Mouse (Mus musculus): ENCODE data around the gene Pkp4. TPM values are rescaled to one million over a fixed set of nuclear protein-coding genes. Genes with fewer than 3 reads are reported as not detected.
"Not testable (repeated sequence)": the region's sequence is repeated elsewhere in the genome, so short reads cannot be mapped to it uniquely, and the experiment has no call there.

Gene Pkp4
- total RNA-seq, 2 experiments from 2014 or later = 293 to 303 TPM

DNA sequence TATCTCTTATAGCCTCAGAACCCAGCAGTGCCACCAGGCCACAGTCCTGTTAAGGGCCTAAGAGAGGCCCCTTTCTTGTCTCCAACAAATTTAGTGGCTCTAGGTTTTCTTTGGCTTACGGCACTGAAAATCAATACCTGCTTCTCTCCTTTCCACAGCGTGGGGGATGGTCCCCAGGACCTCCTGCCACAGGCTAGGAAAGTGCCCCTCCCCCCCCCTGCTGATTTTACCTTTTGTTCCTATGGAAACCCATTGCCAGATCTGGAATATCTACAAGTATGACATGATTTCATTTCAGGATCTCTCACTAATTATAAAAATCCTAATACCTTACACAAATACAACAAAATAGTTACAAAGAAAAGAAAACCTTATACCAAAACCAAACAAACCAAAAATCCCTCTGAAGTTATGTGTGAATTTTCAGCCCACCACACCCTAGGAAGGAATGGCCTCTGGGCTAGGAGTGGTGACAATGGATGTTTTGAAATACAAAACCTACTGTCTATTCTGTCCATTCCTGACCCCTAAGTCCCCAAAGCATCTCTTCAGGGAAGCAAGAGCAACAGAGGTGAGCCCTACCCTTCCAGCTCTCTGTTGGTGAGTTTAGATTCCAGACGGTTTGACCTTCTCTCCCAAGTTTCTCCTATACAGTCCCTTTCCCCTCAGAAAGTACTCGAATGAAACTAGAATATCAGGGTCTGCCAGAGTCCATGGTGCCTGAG is 224.7 kb downstream of the Pkp4 start:
- no peak for DNase-seq

- DNase-seq = no peak
Observed at GRCm38 (mm10) chr2:59389971-59390370, 229.3 kb downstream of the Pkp4 start.

DNA sequence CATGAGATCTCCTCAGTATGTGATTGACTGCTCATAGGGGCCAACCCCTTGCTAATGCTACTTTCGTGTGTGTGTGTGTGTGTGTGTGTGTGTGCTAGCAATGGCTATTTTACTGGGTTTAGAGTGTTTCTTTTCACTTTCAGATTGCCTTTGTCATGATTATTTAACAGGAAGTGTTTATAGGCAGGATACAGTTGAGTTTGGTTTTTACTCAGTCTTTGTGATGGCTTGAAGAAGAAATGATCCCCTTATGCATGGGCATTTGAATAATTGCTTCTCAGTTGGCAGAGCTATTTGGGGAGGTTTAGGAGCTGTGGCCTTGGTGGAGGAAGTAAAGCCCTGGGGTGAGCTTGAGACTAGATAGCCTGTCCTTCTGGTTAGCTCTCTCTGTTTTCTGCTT is 232.5 kb downstream of the Pkp4 start:
- no peak for DNase-seq

GRCm38 (mm10) chr2:59394651-59395050 is 234.0 kb downstream of the Pkp4 start:
- DNase-seq = no peak

- DNase-seq = not testable (repeated sequence)
Observed at GRCm38 (mm10) chr2:59395160-59395650, 234.6 kb downstream of the Pkp4 start.

DNA sequence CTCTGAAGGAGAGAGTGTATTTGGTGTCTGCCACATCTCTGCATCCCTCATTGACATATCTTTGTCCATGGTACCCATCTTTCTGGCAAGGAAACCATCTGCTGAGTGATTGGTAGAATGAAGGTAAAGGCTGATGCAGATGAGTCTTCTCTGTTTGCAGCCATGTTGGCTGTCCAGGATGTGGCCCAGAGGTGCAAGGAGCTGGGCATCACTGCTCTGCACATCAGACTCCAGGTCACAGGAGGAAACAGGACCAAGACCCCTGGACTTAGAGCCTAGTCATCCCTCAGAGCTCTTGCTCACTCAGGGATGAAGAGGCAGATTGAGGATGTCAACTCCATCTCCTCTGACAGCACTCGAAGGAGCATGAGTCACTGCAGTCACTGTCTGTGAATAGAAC is 235.9 kb downstream of the Pkp4 start:
- no peak for DNase-seq

DNA sequence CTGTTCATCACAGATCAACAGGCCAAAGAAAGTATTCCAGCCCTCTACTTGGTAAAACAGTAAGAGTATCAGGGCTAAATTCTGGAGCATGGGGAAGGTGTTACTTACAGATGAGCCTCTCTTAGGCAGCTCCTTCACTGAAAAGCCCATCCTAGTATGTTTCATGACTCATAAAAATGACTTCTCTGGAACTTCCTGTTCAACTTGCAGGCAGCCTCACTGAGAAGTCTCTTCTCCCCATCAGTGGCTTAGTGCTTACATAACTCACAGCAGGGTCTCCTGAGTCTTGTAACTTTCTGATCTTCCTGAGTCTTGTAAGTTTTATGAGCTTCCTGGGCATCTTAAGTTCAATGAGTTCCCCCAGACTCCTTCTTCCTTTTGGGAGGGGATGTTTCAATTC is 236.9 kb downstream of the Pkp4 start:
- DNase-seq = no peak

DNA sequence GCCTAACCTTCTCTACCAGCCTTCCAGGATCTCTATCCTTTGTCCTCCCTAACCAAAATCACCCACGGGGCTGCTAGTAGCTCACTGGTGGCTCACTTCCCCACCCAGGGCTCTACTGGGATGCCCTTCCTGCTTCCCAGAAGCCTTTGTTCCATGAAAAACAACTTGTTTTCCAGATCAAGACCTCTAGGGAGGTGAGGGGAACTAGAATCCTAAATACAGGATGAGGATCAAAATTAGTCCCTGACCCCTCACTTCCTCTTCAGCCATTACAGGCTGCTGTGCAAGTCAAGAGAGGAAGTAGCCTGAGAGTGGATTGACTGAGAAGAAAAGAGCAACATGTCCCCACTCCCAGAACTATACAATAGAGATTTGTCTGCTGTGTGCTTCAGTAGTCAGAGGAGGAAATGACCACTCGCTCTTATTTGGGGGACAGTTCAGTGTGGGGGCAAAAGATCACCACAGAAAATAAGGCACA is 240.3 kb downstream of the Pkp4 start:
- no peak for DNase-seq

GRCm38 (mm10) chr2:59401841-59402461 is 241.3 kb downstream of the Pkp4 start:
- no peak for DNase-seq

DNA sequence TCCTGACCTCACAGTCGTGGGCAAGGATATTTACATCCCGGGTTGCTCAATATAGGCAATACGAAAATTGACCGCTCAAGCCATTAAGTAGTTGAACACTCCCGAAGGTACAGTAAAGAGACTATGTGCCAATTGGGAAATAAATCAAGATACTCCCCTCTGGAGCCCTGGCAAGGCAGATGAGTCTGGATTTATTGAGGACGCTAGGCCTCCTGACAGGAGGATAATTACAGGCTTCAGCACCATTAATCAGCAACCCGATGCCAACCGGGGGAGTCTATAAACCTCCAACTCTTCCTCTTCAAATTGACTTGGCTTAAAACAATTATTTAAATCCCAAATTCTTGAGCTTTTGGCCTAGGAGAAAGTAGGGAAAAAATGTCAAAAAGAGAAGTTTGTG is 243.4 kb downstream of the Pkp4 start:
- DNase-seq = no peak

Other genes with a start within 250 kb of the Pkp4 start
- 10 to 100 TPM; 12.3 to 13.9 TPM for gene Ccdc148, start 167 bp upstream of the Pkp4 start, total RNA-seq (2021)

Measured in layer of hippocampus, postnatal 36 days (tissue).